9 mouse cellular contexts compared by ENCODE assay signal in the genomic region with DNA sequence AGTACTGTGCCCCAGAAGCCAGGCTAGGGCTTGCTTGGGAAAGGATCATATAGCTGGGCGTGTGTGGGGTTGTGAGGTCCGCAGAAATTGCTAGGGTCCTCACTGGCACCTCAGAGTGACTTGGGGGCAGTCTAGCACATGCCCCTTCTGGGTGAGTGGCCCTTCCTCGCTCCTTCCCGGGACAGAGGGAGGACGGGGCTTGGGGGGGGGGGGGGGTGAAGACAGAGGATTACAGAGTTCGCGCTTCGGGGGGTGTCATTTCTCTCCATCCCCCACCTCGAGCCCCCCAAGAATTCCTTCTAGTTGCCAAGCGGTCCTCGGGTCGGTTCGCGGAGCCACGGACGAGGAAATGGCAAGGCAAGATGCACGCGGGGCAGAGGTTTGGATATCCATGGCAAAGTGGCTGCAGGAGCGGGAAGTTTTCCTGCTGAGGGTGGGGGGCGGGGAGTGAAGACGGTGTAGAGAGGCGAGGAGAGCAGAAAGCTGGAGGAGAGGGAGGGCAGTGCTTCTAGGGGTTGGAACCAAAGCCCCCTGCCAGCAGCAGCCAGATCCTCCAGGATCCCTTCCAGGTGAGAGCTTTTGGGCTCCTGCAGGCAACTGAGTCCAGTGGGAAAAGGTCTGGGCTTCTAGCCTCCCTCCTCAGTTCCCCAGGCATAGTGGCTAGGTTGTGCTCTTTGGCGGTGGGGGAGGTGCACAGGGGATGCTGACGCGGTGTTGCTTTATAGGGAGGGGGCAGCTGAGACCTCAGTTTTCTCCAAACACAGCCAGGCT. TPM values are rescaled to one million over a fixed set of nuclear protein-coding genes. Genes with fewer than 3 reads are reported as not detected.
A peak's percentile ranks its signal among the peaks of the same experiment; 100 is the strongest.
DNase-seq lines count a peak whose midpoint lies in the region; ATAC-seq and TF ChIP-seq lines count a peak whose summit lies in the region.
"Had no signal": no experiment of that assay in that cellular context is flagged by ENCODE, and none has a peak within 500 bp of the region (broad histone marks: within the 10 kb centered on the region; RNA-seq: fewer than 3 reads in every experiment).

No protein-coding gene starts in this region.

- no peak for TF ChIP-seq POLR2A in lung, adult 2 months (IDR thresholded peaks at IDR 0.05; ENCODE audit: borderline replicate concordance, extremely low read depth, low read depth, low read length)

- H3K9ac ChIP-seq in lung, embryonic 15.5 days, result peak overlapping the region; percentile 24; the same call in 1 of the 2 replicates
- H3K9ac ChIP-seq in forebrain, embryonic 13.5 days, result peak overlapping the region; percentile 50
- peak overlapping the region; percentile 53 for H3K9ac ChIP-seq in limb, embryonic 13.5 days

- peak overlapping the region; percentile 35 for H3K4me3 ChIP-seq in lung, embryonic 15.5 days
- no peak overlapping the region for H3K4me3 ChIP-seq in lung, adult 2 months (replicated peaks; ENCODE audit: extremely low read depth, low read depth, low read length)
- H3K4me3 ChIP-seq in forebrain, embryonic 13.5 days, result peak overlapping the region; percentile 39
- H3K4me3 ChIP-seq in limb, embryonic 13.5 days, result peak overlapping the region; percentile 42

- ATAC-seq in lung, embryonic 15.5 days (ENCODE audit: borderline replicate concordance, extremely low read depth, low FRiP score, low TSS enrichment), result 0 out of 2 replicates have a peak, but pooled peaks have one; percentile 23
- peak; percentile 65 for ATAC-seq in forebrain, embryonic 13.5 days
- ATAC-seq in limb, embryonic 13.5 days (ENCODE audit: low FRiP score, low read depth), result peak; percentile 64; the same call in 1 of the 2 replicates

- H3K27me3 ChIP-seq in lung, embryonic 15.5 days, result peaks cover 36% of the 10 kb centered on the region
- H3K27me3 ChIP-seq in forebrain, embryonic 13.5 days, result peaks cover 29% of the 10 kb centered on the region
- H3K27me3 ChIP-seq in limb, embryonic 13.5 days, result peaks cover 73% of the 10 kb centered on the region

- no peaks in the 10 kb centered on the region for H3K9me3 ChIP-seq in lung, embryonic 15.5 days
- H3K9me3 ChIP-seq in forebrain, embryonic 13.5 days (replicated peaks), result no peaks in the 10 kb centered on the region
- H3K9me3 ChIP-seq in limb, embryonic 13.5 days, result no peaks in the 10 kb centered on the region

- no peak for TF ChIP-seq CTCF in lung, adult 2 months (IDR thresholded peaks at IDR 0.05; ENCODE audit: insufficient read depth, low read length)

- no peak for DNase-seq in lung, adult 2 months
- DNase-seq in retina, postnatal 1 day, result peak; percentile 6
- DNase-seq in spleen, postnatal 36 days (ENCODE audit: low spot score in 2 of 2), result no peak
- DNase-seq in urinary bladder, postnatal 10 days (ENCODE audit: low spot score), result no peak
- no peak for DNase-seq in T-cell, adult 2 months (ENCODE audit: low spot score)

- H3K27ac ChIP-seq in lung, embryonic 15.5 days, result no peak overlapping the region
- H3K27ac ChIP-seq in forebrain, embryonic 13.5 days, result no peak overlapping the region
- H3K27ac ChIP-seq in limb, embryonic 13.5 days, result no peak overlapping the region

- H3K4me1 ChIP-seq in lung, embryonic 15.5 days, result no peaks in the 10 kb centered on the region
- no peaks in the 10 kb centered on the region for H3K4me1 ChIP-seq in lung, adult 2 months (ENCODE audit: control insufficient read depth, insufficient read depth, low read length)
- H3K4me1 ChIP-seq in forebrain, embryonic 13.5 days, result no peaks in the 10 kb centered on the region
- H3K4me1 ChIP-seq in limb, embryonic 13.5 days, result no peaks in the 10 kb centered on the region

- WGBS in lung, embryonic 15.5 days, result 14% methylated on average over 13 of the region's 25 CpGs
- WGBS in lung, adult 2 months, result 33% methylated on average over 25 of the region's 25 CpGs
- 23% methylated on average over 24 of the region's 25 CpGs for WGBS in forebrain, embryonic 13.5 days
- 19% methylated on average over 22 of the region's 25 CpGs for WGBS in limb, embryonic 13.5 days

- H3K36me3 ChIP-seq in lung, embryonic 15.5 days, result no peaks in the 10 kb centered on the region
- no peaks in the 10 kb centered on the region for H3K36me3 ChIP-seq in forebrain, embryonic 13.5 days (ENCODE audit: poor library complexity, severe bottlenecking)
- no peaks in the 10 kb centered on the region for H3K36me3 ChIP-seq in limb, embryonic 13.5 days

- H3K4me2 ChIP-seq in lung, embryonic 15.5 days, result peak overlapping the region; percentile 68
- H3K4me2 ChIP-seq in forebrain, embryonic 13.5 days, result peak overlapping the region; percentile 68
- H3K4me2 ChIP-seq in limb, embryonic 13.5 days (replicated peaks), result peak overlapping the region; percentile 71

RNA-seq across cellular contexts. Expression of a gene that starts 0.5 kb away (rescaled TPM):
- polyA plus RNA-seq in lung, embryonic 15.5 days (2015; fragmentation: Nextera tagmentation; extraction: Ambion mirVana), result 0.04 and 0.05 TPM in 2 replicates
- 0.06 and 0.11 TPM in 2 replicates for polyA plus RNA-seq in lung, adult 2 months (2012; rRNA removed)
- polyA plus RNA-seq in forebrain, embryonic 13.5 days (2015; fragmentation: Nextera tagmentation; extraction: Ambion mirVana), result 0.93 and 1.4 TPM in 2 replicates
- polyA plus RNA-seq in limb, embryonic 13.5 days (2015; fragmentation: Nextera tagmentation; extraction: Ambion mirVana), result 0.27 and 0.32 TPM in 2 replicates
- polyA plus RNA-seq: liver, adult 2 months had no signal
